Mouse (Mus musculus): Measurements from ENCODE around the gene Colgalt2.

Gene Colgalt2

DNA sequence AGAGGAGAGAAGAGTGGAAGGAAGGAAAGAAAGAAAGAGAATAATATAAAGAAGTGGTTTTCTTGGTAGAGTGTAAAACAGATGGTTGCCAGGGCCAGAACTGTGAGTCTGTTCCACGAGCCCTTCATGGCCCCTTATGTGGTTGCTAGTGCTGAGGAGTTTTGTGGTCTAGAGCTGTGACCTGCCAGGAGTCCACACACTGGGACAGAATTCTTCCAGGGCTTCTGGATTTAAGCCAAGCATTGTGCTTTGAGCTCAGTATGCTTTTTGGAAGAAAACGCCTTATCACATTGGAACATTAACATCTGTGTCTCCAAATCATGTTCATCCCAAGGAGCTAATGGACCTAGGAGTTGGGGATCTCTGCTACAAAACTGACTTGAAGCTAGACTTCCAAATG is 97.2 kb downstream of the Colgalt2 start:
- DNase-seq: no peak

DNA sequence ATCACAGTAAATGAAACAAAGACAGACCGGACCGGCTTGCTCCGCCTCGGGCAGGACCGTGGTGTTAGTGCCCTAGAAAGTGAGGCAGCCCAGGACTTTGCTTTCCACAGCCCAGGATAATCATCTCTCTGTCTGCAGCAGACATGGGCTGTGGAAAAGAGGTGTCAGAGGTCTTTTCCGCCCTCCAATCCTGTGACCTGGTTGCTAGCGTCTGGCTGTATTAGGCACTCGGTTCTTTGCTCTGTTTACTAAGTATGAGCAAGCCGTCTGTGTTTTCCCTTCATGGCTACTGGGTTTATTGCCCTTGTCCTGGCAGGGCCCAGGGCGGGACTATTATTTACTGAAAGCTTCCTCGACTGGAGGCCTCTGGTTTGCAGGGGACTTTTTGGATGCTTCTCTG is 98.0 kb downstream of the Colgalt2 start:
- peak; percentile 61 to 83 for DNase-seq

DNA sequence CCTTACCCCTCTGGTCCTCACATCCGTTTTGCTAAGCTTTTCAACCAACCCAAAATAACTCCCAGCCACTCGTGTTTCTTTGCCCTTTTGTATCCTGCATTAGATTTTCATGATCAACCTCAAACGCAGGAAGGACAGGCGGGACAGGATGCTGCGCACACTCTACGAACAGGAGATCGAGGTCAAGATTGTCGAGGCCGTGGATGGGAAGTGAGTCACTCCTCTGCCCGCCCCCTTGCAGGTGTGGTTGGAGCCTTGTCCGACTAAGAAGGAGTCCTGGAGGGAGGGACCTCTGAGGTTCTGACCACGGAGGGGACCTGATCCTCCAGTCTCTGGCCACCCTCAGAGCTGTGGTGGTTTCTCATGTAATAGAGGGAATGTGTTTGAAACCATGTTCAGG is 100.2 kb downstream of the Colgalt2 start:
- DNase-seq: peak; percentile 28 to 76

DNA sequence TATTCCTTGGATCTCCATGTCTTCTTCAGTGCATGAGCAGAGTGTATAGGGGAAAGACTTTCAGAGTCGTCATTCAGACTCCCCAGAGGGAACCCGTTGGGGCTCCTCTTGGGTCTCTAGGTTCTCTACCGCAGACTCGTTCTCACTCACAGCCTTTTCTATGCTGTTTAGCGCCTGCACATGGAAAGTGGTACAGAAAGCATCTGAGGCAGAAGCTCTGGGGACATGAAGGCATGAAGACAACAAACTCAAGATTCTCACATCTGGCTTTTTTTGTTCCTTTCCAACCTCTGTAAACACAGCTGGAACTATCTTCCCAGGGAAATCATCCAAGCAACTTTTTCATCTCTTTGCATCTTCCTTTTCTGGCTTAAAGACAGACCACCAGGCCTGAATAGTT is 106.5 kb downstream of the Colgalt2 start:
- DNase-seq: no peak

DNA sequence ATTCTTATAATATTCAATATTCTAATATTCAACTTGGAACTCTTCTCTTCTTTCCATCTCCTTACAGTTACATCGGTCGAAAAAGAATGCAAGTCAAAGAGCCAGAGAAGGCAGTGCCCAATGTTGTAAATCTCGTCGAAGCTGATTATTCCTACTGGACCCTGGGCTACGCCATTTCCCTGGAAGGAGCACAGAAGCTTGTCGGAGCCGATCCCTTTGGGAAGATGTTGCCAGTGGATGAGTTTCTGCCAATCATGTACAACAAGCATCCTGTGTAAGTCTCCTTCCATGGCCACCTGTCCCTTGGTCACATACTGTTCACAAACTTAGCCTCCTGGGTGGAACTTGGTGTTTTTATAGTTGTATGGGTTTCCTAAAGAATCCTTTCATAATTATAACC is 107.1 kb downstream of the Colgalt2 start:
- DNase-seq: no peak

DNA sequence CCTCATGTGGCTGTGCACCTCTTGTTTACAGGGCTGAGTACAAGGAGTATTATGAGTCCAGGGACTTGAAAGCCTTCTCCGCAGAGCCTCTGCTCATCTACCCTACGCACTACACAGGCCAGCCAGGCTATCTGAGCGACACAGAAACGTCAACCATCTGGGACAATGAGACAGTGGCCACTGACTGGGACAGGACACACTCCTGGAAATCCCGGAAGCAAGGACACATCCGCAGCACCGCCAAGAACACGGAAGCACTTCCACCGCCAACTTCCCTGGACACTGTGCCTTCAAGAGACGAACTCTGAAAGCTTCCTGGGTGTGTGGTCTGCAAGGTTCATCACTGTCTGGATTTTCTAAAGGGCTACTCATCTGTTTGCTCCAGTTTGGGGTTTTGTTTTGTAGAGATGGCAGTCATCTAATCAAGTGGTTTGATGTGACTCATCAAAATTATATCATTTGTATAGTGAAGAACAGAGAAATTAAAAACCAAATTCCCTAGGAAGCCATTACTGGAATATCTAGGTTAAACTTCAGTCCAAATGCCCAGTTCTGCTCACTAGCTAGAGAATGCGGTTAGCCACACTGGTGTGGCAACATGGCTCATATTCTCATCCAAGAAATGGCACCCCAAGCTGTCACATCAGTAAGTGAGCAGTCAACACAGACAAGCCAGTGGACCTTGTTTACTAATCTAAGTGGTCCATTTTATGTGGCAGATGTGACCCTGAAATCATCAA is 109.0 kb downstream of the Colgalt2 start:
- no peak for DNase-seq

DNA sequence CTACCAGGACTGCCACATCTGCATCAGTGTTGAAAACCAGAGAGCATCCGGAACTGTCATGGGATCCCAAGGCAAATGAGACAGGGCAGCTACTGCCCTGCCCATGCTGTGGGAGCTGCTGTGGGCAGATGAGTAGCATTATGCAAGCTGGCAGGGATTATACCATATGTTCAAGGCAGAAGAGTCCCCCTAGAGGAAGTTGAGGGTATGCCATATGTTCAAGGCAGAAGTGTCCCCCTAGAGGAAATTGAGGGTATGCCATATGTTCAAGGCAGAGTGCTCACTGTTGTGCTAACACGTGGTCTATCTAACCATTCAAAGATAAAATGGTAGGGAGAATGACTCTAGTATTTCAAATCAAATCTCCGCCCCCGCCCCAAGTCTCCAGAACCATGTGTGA is 111.6 kb downstream of the Colgalt2 start:
- peak in 1 of 2 experiments; percentile 35 for DNase-seq

DNA sequence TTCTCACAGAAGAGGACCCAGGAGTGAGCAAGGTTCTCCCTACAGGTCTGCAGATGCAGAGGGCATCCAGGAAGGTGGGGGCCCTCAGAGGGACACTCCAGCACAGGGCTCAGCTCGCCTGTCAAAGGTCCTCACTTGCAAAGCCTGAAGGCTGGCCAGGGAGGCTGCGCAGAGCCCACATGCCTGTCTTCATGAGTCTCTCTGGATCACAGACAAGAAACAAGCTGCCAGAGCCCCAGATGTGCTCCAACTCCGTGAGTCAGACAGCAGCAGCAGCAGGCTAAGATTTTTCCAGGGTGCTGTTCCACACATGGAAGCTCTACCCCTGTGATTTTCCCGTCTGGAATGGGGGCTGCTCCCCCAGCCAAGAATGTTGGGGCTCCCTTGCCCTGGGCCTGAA is 114.6 kb downstream of the Colgalt2 start:
- no peak for DNase-seq

DNA sequence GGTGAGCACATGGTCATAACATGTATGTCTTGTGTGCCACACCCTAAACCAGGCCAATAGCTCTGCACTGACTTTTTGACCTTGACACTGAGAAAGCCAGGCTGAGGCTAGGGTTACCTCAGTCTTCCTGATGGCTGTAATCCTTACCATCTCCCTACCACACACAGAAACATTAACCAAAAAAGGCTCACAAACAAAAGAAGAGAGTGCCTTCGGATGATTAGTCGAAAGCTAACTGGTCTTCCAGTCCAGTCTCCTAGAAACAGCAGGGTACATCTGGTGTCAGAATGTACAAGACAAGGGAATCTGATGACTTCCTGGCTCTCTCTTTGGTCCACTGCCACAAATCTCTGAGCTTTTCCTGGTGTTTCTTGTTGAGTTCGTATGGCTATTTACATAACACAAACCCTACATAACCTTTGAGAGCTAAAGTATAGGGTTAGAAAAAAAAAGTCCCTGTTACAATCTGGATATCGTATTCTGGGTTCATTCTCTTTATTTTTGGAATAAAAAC is 117.5 kb downstream of the Colgalt2 start:
- peak in 1 of 2 experiments; percentile 17 for DNase-seq

DNA sequence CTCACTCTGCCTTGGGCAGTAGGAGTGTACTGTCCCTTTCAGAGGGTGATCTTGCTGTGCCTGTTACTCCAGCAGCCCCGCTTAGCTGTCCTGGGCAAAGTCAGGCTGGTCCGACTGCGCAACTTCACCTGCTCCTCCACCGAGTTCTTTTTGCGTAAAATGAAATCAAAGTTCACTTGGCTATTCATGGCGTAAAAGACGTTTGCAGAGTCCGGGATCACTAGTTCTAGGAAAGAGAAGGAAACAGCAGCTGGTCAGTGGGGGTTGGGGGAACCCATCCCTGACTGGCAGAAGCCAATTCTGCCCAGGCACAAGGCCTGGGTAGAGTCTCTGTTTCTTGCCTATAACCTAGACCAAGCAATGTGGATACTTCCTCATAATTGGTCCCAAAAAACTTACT is 119.3 kb downstream of the Colgalt2 start:
- DNase-seq: peak in 1 of 2 experiments; percentile 52

DNA sequence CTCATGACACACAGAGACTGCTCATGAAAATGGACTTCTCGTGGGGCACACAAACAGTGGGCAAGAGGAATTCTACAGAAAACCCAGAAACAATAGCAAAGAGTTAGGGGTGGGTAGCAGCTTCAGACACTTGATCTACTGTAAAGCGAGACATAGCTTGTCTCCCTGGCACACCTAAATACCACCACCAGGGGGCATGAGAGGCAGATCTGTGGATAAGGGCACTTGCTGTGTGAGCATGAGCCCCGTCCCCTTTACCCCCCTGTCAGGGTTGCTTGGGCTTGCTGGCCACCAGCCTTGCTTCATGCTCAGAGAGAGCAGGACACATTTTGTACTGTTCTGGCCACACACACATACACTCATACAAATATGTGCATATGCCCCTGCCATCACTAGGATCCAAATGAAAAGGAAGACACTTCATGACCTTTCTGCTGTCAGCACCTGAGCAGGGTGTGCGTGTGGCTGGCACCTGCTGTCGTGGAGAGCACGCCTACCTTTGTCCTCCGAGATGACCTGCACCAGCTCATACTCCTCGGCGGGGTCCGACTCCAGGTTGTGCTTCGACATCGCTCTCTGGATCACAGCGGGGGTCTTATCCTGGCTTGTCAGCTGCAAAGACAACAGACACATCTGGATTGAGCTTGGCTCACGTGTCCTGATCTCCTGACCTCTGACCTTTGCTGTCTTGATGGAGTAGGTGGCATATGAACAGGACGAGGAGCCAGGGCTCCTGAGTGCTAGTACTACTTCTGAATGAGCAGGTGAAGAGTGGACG is 121.4 kb downstream of the Colgalt2 start:
- DNase-seq: peak; percentile 73 to 79

DNA sequence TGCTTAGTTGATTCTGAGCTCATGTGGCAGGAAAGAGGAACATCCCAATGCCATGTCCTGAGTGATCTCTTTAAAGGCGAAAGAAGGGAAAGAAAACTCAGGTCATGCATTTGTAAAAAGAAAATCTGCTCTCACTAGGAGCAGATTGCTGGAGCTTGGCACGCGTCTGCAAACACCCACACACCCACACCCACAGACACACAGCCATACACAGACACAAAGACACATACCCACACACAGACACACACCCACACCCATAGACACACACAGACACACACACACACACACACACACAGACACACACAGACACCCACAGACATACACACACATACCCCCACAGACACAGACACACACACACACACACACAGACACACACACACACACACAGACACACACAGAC is 122.6 kb downstream of the Colgalt2 start:
- no peak for DNase-seq

DNA sequence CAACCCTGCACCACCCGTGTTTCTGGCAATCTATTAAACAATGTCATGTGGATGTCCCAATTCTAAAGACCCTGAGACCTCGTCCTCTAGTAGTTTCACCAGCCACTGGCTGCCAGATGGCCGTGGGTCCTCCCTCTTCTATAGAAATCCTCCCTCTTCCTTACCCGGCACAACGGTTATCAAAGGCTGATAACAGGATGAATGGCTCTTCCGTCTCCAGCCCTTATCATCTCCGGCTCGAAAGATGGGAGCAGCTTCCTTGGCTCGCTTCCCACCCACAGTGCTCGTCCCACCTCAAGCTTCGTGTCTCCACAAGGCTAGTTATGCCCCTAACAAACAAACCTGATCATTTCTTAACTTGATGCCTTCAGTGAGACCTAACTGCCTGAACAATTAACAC is 123.7 kb downstream of the Colgalt2 start:
- DNase-seq: no peak

DNA sequence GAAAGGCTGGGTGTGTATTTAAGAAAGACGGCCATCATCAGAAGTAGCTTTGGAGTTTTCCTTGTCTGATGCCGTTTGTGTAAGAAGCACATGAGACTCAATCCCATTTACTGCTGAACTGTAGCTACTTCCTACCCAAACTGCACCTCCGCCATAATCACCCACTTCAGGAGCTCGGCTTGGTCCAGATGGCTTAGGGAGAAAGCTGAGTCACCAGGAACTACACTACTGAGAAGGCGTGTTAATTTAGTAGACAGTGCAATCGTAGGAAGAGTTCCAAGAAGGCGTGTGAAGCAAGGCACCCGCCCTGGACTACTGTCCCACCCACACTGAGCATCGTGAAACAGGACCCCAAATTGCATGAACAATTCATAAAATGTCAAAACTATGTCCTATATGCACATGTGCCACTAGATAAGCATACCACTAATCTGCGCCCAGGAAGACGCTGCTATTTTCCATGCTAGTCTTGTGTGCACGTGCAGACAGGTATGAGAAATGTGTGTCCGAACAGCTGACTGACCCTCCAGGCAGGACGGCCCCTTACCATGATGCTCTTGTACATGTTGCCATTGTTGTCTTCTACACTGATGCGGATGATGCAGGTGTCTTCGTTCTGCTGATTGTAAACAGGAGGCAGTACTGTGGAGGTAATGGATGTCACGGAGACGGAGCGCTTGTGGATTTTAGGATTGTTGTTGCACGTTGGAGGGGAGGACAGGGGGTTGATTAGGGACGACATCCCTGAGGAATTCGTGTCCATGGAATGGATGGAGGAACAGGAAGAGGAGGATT is 124.7 kb downstream of the Colgalt2 start:
- DNase-seq: no peak

DNA sequence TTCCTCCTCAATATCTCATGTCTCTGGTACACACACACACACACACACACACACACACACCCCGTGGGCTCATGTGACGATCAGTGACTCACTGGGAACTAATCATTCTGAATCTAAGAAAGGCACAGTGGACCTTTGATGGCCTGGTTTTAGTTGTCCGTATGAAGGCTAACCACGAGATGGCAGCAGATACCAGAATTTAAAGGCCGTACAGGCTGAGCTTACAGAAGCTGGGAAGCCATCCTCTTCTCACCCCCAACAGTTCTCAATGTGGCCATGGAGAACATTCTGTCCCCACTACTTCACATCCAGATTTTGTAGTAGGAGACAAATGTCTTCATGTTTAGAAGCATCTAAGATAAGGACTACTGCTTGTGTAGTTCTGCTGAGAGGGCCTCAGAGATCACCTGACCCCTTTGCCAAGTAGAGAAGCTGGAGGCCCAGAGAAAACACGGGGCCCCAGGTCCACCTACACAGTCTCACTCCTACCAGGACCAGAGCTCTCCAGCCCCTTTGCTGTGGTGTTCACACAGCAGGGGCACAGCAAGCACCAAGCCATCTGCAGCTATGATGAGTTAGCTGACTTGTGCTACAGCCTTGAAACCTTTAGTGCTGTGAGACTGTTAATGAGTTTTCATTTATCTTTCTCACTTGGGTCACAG is 125.5 kb downstream of the Colgalt2 start:
- peak; percentile 67 to 77 for DNase-seq

DNA sequence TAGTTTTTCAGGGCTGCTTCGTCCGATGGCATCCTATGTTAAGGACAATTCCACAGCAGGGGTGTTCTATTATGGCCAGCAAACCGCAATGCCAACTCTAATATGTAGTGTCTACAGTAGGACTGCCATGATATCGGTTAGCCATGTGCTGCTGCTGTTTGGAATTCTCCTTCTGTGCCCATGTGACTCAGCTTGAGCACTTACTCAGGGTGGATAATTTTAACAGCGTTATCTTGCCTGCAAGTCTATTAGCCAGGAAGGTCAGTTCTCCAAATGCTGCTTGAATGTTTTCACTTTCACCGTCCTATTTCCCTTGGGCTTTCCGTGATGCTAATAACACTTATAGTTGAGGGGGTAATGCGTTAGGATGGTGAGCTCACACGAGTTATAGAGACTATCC is 126.5 kb downstream of the Colgalt2 start:
- DNase-seq: no peak

DNA sequence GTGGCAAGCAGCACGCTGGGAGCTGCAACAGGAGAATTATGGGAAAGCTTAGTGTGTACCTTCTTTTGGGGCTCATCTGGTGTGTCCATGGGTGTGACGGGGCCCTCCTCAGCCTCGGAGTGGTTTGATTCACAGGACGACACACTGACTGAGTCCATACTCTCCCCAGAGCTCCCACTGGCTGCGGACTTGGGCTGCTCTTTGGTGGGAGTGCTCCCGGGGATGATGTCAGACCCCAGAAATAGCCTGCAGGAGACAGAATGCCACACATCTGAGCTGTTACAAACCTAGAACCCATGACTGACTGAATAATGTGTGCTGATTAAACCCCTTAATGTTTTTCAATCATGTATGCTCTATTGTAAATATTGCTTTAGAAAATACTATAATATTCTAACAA is 128.6 kb downstream of the Colgalt2 start:
- no peak for DNase-seq

DNA sequence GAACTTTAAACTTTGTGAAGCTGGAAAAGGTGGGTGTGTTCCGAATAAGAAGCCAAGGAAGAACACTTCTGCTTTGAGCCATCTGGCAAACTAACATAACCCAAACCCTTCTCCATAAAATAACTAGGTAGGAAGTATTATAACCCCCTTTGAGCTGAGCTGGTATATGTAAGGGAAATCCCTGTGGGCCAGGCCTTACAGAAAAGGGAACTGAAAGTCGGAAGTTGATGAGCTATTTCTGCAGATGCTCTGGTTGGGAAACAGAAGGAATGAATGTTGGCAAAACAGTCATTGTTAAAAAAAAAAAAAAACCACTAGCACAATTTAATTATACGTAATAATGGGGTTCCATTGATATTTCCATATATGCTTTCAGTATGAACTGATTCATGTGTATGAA is 129.1 kb downstream of the Colgalt2 start:
- DNase-seq: no peak

DNA sequence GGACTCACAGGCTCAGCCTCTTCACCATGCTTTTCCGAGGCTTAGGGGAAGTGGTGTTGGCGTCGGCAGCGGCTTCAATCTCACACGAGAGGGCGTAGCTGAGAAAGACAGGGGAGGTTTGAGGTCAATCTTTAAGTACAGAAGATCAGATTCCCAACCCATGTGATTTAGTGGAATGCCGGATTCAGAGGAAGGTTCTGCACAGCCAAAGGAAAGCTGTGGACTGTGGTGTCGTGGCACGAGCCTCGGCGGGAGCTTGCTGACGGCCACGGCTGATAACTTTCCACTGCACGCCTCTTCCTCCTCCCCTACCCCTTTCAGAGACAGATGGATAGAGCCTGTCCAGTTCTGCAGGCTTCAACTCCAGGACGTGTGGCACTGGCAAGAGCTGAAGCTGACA is 131.9 kb downstream of the Colgalt2 start:
- peak; percentile 35 to 68 for DNase-seq

DNA sequence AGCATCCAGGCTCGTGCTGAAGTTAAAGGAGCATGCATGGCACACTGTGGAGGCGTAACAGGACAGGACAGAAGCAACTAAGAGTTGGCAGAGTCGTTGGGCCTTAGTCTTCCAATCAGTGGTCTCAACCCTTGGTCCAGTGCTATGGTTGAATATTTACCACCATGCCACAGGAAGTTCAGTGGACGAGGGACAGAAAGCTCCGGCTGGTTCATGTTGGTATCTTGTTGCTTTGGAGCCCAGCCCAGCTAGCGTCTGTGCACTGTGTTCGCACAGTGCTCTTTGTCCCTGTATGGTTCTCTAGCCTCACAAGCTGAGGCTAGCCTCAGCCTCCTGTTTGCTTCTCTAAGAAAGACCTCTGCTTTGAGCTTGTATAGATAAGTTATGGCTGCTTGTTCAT is 134.9 kb downstream of the Colgalt2 start:
- peak; percentile 57 to 82 for DNase-seq

DNA sequence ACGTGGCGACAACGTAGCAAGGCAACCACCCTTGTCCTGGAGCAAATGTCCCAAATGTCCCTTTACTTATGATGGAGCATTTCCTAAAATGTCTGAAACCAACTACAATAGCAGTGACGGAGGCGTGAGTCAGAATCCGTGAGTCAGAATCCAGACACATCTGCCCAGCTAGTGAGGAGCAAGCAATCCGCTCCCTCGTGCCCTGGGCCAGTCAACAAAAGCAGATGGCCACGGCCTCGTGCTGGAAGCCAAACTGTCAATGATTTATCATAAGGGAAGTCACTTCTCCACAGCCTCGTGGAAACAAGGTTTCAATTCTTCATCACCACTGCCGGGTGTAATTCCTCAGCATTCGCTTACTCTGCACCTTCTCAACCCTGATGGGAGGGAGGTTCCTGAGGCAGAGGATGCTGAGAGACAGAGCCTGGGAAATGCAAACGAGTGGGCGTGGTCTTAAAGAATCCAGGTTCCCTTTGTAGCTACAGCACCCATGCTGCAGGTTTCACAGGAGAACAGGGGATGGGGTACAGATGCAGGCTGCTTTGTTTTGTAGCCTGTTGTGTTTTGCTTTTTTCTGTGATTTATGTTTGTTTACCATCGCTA is 136.9 kb downstream of the Colgalt2 start:
- peak; percentile 46 to 73 for DNase-seq

DNA sequence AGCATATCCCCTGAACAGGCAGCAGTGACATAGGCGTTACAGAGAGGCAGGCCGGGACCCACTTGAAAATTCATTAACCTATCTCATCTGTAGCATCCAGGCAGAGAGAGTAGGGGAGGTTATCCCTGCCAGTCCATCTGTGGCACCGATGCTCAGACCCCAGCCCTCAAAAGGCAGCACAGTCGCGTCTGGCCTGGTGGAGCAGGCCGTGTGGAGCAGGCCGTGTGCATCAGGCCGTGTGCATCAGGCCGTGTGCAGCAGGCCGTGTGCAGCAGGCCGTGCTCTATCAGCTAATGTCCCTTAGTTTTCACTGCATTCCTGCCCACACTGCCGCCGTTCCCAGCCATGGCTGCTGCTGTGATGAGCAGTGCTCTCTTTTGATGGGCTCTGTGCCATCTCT is 137.6 kb downstream of the Colgalt2 start:
- no peak for DNase-seq

All from kidney, postnatal 25 days (tissue).